Mouse (Mus musculus) bone marrow macrophage, adult 2 months (primary cell): ENCODE measurements around the gene Ssh3. TPM values are rescaled to one million over a fixed set of nuclear protein-coding genes. Genes with fewer than 3 reads are reported as not detected.

Experiments
- H3K27ac ChIP-seq: 2 replicates; pipeline ENCODE4 v1.5.1; 2012; ENCODE audit warnings: low read depth, low read length; ENCODE audit not compliant: insufficient read depth
- H3K4me1 ChIP-seq: 2 replicates; pipeline ENCODE4 v1.6.1; 2012; ENCODE audit warnings: low read length; ENCODE audit not compliant: control insufficient read depth, insufficient read depth
- H3K4me3 ChIP-seq: 2 replicates; pipeline ENCODE4 v1.5.1; 2012; ENCODE audit warnings: mild to moderate bottlenecking, low read length, moderate library complexity; ENCODE audit not compliant: insufficient read depth
- CTCF ChIP-seq: IDR thresholded peaks from 2 replicates; pipeline ENCODE4 v1.5.1; 2012; ENCODE audit warnings: low read depth, mild to moderate bottlenecking, low read length, moderate library complexity
- POLR2A ChIP-seq: IDR thresholded peaks from 2 replicates; pipeline ENCODE4 v1.6.1; 2012; ENCODE audit warnings: mild to moderate bottlenecking, low read depth, low read length, borderline replicate concordance
- polyA plus RNA-seq: library from polyadenylated mRNA; stranded (reverse); fragments of >200 nt; gene quantifications from 2 replicates; pipeline ENCODE4 v1.2.4, GENCODE M21; 2012; ENCODE audit not compliant: missing spikeins, insufficient read depth, insufficient read length

The Ssh3 gene
- polyA plus RNA-seq, 1 experiment: 87.6 TPM

GRCm38 (mm10) chr19:4270187-4270586, 1.2 kb upstream of the Ssh3 start:
- H3K4me3 ChIP-seq: no peak overlapping the region
- TF ChIP-seq CTCF (no peak), POLR2A (no peak)
- peaks cover 11% of the 10 kb centered on the region for H3K4me1 ChIP-seq
- H3K27ac ChIP-seq: no peak overlapping the region

GRCm38 (mm10) chr19:4265956-4266355, 3.0 kb downstream of the Ssh3 start:
- H3K27ac ChIP-seq: no peak overlapping the region
- H3K4me1 ChIP-seq: peaks cover 44% of the 10 kb centered on the region
- TF ChIP-seq POLR2A (no peak), CTCF (no peak)
- no peak overlapping the region for H3K4me3 ChIP-seq

GRCm38 (mm10) chr19:4264171-4264780, 4.7 kb downstream of the Ssh3 start:
- no peak overlapping the region for H3K27ac ChIP-seq
- no peak overlapping the region for H3K4me3 ChIP-seq
- TF ChIP-seq POLR2A (no peak), CTCF (no peak)
- H3K4me1 ChIP-seq: peaks cover 51% of the 10 kb centered on the region

- peak overlapping the region; percentile 92; the same call in 1 of the 2 replicates for H3K27ac ChIP-seq
- H3K4me3 ChIP-seq: no peak overlapping the region
- TF ChIP-seq CTCF (no peak), POLR2A (no peak)
- H3K4me1 ChIP-seq: peaks cover 51% of the 10 kb centered on the region
These were observed 5.3 kb downstream of the Ssh3 start for GRCm38 (mm10) chr19:4263702-4264101.

- Histone ChIP-seq H3K4me1 (peaks cover 48% of the 10 kb centered on the region), H3K4me3 (no peak overlapping the region), H3K27ac (peak overlapping the region; percentile 92)
- no peak for TF ChIP-seq POLR2A
- TF ChIP-seq CTCF: no peak
These were observed 6.2 kb downstream of the Ssh3 start for GRCm38 (mm10) chr19:4262756-4263155.

GRCm38 (mm10) chr19:4261038-4261698, 7.8 kb downstream of the Ssh3 start:
- TF ChIP-seq POLR2A: no peak
- TF ChIP-seq CTCF: no peak
- no peak overlapping the region for H3K4me3 ChIP-seq
- peaks cover 47% of the 10 kb centered on the region for H3K4me1 ChIP-seq
- H3K27ac ChIP-seq: no peak overlapping the region

GRCm38 (mm10) chr19:4257897-4258252, 11.1 kb downstream of the Ssh3 start:
- TF ChIP-seq CTCF (peak; percentile 4; the same call in 1 of the 2 replicates), POLR2A (no peak)
- H3K4me3 ChIP-seq: no peak overlapping the region
- H3K27ac ChIP-seq: no peak overlapping the region
- H3K4me1 ChIP-seq: peaks cover 31% of the 10 kb centered on the region

- H3K4me1 ChIP-seq: peaks cover 26% of the 10 kb centered on the region
- H3K4me3 ChIP-seq: peak overlapping the region; percentile 67
- TF ChIP-seq POLR2A (no peak), CTCF (peak; percentile 41; the same call in 1 of the 2 replicates)
- no peak overlapping the region for H3K27ac ChIP-seq
These were observed 11.6 kb downstream of the Ssh3 start for GRCm38 (mm10) chr19:4257216-4257896.

- H3K27ac ChIP-seq: no peak overlapping the region
- no peak overlapping the region for H3K4me3 ChIP-seq
- TF ChIP-seq CTCF: peak; percentile 18; the same call in 1 of the 2 replicates
- TF ChIP-seq POLR2A: no peak
- H3K4me1 ChIP-seq: peaks cover 12% of the 10 kb centered on the region
These were observed 13.3 kb downstream of the Ssh3 start for GRCm38 (mm10) chr19:4255583-4256162.
